Mouse (Mus musculus) right cerebral cortex, postnatal 36 days (tissue): Measurements from ENCODE around the gene Ptrh1.

ENCODE experiments used
- DNase-seq, 2 experiments: peaks; one replicate each; pipeline ENCODE4 v3.0.0; 2022; ENCODE audit warnings: low spot score in 2 of 2, mixed read lengths in 1 of 2

The Ptrh1 gene

DNA sequence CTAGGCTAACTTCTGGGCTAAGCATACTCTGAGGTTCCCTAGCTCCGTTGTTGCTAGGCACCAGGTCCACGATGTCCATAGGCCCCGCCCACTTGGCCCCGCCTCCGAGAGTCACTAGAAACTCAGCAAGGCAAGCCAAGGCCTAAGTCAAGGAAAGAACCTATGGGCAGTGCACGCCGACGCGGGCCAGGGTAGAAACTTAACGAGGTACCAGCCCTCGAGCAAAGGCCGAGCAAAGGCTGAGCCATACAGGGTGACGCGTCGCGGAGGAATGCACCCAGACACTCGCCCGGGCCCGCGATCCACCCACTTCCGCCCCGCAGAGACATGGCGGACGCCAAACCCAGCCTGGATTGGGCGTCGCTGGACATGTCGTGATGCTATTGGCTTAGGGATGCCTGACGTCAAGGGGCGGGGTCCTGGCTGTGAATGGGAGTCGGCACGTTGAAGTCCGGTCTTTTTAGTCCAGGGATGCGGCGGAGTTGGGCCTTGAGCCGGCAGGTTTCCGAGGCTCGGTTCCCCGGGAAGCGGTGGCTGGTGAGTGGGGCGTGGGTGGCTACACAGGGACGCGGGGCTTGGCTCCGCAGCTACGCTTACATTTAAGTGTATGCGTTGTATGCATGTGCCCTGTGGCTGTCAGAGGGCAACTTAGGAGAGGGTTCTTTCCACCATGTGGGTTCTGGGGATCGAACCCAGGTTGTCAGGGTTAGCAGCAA lies at the start of gene Ptrh1, which contains the start of gene Ttc16:
Ptrh1 (plus strand) TSS at position 428 of the 716 bp plus-strand sequence.
Ttc16 (minus strand) TSS at position 275 of the 716 bp plus-strand sequence.
- DNase-seq, result peak; percentile 96 to 97

- peak; percentile 76 to 86 for DNase-seq
Measured at GRCm38 (mm10) chr2:32727435-32727834, 48.2 kb upstream of the Ptrh1 start.

DNA sequence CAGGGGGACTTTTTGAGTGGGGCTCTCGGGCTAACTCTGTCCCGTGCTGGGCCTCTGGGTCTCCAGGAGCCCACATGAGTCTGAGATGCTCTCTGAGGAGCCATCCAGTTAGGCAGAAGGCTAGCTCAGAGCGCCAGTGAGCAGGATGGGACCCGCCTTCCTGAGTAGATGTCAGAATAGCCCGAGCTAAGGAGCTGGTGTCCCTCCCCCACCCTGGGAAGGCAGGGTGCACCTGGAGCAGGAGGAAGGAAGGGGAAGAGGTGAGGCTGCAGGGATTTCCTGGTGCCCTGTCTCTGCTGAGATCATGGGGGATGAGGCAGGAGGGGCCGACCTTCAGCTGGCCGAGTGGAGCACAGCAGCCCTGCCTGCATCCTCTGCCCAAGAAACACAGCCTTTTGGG lies 47.1 kb upstream of the Ptrh1 start:
- no peak for DNase-seq

DNA sequence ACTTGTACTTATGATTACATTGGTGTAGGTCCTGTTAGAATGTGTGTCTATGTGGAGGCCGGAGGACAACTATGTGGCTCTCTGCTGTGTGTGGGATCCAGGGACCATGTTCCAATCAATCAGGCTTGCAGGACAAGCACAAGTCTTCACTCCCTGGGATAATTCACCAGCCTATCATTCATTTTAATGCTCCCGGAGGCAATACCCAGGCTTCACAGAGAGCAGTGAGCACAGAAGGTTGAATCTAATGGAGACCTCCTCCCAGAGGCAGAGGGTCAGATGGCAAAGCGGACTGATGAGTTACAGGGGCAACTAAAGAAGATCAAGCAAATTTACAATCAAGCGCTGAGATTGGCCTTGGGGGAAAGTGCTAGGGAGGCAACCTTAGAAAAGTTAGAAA lies 46.0 kb upstream of the Ptrh1 start:
- no peak for DNase-seq

DNA sequence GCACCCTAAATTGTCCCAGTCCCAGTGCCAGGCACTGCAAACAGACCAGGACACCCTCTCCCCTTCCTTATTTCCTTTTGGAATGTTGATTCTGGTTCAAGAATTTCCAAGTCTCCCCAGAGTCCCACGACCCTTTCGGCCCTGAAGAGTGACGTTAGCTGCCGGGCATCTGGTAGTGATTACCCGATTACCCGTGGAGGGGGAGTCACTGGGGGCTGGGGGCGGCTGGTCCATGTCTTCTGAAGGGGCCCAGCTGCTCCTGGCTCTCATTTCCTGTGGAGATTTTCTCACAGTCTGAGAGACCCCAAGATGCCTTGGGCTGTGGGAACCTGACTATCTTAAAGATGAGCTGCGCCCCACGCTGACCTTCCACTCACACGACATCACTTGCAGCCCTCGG lies 44.7 kb upstream of the Ptrh1 start:
- DNase-seq, result no peak

DNA sequence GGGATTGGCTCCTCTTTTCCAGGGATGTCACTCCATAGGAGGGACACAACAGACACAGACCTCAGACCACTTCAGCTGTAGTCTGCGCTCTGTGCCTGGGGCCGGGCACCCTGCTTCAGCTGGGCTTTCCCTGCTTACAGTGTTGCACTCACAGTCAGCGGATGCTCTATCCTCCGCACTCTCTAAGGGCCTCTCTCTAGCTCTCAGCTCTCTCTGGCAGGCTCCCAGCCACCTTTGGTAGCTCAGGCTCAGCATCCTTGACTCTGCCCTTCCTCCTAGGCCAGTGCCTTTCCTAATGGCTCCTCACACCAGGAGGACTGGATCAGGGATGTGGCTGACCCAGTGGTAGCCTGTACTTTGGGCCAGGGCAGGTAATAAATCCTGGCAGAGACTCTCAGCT lies 43.7 kb upstream of the Ptrh1 start:
- no peak for DNase-seq

DNA sequence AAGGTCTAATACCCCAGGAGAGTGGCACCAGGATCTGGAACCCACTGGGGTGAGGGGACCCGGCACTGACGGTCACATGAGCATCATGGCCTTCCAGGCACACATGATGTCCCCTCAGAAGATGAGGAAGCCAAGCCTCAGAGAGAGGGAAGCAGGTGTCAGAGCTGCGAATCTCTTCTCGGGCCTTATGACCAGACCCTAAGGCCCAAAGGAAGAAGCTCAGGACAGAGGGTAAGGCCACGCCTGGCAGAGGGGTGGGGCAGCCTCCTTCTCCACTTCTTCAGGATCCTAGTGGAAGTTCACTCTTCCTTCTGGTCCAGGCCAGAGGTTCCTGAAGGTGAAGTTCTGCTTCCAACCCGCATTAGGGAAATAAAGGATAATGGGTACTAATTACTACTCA lies 42.9 kb upstream of the Ptrh1 start:
- DNase-seq, result no peak

DNA sequence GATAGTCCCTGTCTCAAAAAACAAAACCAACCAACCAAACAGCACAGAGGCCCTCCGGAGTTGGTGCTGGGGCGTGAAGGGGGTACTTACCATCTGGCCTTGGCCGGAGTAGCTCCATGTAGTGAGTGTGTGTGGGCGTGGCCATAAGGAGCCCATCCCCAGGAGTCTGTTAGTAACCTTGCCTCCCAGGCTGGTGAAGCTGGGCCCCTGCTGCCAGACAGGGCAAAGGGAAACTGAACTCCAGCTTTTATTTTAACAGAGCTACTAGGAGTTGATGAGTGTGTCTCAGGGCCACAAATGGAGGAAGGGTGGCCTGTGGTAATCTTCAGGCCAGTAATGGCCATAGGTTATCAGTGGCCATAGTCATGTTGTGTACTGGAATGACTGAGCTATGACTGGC lies 41.1 kb upstream of the Ptrh1 start:
- DNase-seq, result no peak

- no peak for DNase-seq
Measured at GRCm38 (mm10) chr2:32734933-32735332, 40.7 kb upstream of the Ptrh1 start.

- DNase-seq, result no peak
Measured at GRCm38 (mm10) chr2:32736306-32736829, 39.2 kb upstream of the Ptrh1 start.

GRCm38 (mm10) chr2:32737008-32737407 lies 38.6 kb upstream of the Ptrh1 start:
- no peak for DNase-seq

DNA sequence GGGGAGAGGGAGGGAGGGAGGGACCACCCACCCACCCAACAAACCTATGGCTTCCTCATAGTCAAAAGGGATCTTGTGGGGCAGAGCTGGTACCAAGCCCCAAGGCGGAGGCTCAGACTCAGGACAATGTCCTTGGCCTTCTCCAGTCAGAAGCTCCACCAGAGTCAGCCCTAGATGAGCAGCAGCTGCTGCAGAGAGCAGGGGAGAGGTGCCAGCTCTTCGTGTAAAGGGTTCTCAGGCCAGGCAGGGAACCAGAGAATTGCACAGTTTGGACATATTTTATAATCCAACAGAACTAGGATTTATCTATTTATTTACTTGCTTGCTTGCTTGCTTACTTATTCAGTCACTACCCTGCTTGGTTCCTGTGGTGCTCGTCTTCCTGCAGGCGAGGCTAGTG lies 36.3 kb upstream of the Ptrh1 start:
- DNase-seq, result no peak

GRCm38 (mm10) chr2:32740916-32741272 lies 34.7 kb upstream of the Ptrh1 start, which contains the start of gene 6330409D20Rik:
TSS of gene 6330409D20Rik (minus strand) at chr2:32741016.
- no peak for DNase-seq

- peak; percentile 36 to 43 for DNase-seq
Measured at GRCm38 (mm10) chr2:32741273-32742172, 34.1 kb upstream of the Ptrh1 start.

- peak; percentile 78 to 85 for DNase-seq
Measured at GRCm38 (mm10) chr2:32742173-32742531, 33.4 kb upstream of the Ptrh1 start.

DNA sequence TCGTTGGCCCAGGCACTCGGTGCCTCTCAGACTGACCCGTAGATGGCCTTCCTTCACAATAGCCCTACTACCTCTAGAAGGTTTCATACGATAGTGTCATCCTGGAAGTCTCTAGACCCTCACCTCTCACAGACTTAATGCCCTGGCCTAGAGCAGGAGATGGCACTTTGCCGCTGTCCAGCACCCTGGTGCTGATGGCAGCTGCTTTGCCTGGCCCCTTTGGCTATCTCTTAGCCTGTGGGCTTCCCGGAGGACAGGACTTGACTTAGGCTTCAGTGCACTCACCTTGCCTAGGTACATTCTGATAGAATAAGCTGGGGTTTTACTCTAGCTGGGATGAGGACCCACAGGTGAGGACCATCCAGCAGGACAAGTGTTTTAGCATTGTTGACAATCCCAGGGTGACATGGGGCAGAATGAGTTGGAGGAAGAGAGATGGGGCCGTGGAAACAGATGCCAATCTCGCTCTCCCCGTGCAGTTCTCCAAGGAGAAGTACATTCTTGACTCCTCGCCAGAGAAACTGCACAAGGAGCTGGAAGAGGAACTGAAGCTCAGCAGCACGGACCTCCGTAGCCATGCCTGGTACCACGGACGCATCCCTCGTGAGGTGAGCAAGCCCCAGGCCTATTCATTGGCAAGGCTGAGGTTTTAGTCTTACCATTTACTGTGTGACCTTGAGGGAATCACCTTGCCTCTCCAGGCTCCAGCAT lies 31.2 kb upstream of the Ptrh1 start:
- no peak for DNase-seq

DNA sequence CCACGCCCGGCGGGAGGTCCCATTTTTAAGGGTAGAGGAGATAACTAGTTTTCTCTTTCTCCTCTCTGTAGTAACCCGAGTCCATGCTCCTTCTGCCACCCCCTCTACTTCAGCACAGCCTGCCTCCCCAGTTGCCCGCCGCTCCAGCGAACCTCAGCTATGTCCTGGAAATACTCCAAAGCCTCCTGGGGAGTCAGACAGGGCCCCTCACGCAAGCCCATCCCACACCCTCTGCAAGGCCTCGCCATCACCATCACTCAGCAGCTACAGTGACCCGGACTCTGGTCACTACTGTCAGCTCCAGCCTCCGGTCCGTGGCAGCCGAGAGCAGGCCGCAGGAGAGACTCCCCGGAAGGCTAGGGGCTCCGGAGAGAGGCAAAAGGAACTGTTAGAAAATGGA lies 26.5 kb upstream of the Ptrh1 start:
- no peak for DNase-seq

- DNase-seq, result no peak
Measured at GRCm38 (mm10) chr2:32750199-32750598, 25.4 kb upstream of the Ptrh1 start.

DNA sequence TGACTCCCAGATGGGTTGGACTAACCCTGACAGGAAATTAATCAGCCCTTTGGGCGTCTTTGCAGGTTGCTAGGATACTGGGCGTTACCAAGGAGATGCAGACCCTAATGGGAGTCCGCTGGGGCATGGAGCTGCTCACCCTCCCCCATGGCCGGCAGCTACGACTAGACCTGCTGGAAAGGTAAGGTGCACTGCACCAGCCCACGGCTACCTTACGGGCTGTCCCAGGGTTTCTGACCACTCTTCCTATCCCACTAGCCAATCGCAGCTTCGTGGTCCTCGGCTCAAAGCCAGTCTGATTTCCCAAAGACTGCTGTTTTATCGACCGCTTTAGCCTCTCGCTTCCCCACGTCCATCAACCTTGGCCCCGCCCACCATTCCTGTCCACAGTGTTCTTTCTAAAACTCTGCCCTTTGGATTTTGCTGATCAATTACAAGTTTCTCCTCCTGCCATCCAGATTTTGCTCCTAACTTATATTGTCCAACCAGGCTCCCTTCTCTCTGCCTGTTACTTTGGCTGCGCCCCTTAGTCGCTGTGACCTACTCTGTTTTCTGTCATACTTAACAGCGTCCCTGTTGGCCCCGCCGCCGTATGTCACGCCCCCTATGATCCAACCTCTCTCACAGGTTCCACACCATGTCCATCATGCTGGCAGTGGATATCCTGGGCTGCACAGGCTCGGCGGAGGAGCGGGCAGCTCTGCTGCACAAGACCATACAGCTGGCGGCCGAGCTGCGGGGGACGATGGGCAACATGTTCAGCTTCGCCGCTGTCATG lies 24.5 kb upstream of the Ptrh1 start:
- no peak for DNase-seq

- DNase-seq, result no peak
Measured at GRCm38 (mm10) chr2:32751665-32752033, 23.9 kb upstream of the Ptrh1 start.

DNA sequence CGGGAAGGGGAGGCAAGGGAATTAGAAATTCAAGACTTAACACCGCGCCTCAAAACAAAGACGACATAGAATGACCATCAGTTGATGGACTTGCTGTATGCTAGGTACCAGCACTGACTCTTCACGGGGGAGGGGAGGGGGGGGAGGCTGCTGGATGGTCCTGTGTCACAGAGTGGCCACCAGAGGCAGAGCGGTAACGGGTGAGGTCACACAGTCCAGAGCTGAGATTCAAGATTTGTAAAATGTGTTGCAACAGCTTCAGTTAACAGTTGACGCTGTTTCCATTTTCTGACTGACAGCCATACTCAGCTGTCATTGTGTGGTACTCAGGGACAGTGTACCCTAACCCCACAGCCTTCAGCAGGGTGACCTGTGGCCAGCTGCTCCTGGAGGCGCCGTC lies 23.4 kb upstream of the Ptrh1 start:
- DNase-seq, result no peak
